Mouse (Mus musculus) neutrophil, adult 5-6 weeks (primary cell): ENCODE results near the gene Ccnl2. TPM values are rescaled to one million over a fixed set of nuclear protein-coding genes. Genes with fewer than 3 reads are reported as not detected.

ENCODE experiments used
- ATAC-seq: fragments of 151-379, 151-347 bp; 2 replicates; pipeline ENCODE4 v1.8.0; 2017; ENCODE audit warnings: mild to moderate bottlenecking, moderate TSS enrichment; ENCODE audit not compliant: insufficient number of reproducible peaks, poor library complexity, low FRiP score, severe bottlenecking; ENCODE audit errors: extremely low read depth
- total RNA-seq: library from RNA; stranded (forward); fragments of 200-1000 nt; gene quantifications from 2 replicates; pipeline ENCODE4 v1.2.3, GENCODE M21; 2017

The Ccnl2 gene
- total RNA-seq, 1 experiment from 2014 or later = 394 TPM

DNA sequence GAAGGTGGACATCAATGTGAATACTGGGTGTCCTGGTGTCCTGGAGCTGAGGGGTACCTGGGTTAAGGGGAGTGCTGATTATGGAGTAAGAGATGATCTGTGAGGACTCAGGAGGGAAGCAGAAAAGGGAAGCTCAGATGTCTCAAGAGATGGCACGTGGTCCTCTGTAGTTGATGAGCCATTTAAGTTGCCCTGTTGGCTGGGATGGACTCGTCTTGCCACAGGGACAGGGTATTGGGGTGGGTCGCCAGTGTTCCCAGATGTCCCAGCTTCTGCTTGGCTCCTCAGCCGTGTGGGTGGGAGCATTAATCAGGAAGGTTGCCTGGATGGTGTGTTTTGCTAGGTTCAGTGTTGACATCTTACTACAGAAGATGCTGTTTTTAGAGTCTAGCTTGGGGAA, 20.9 kb downstream of the Ccnl2 start:
- peak; percentile 36; the same call in 1 of the 2 replicates for ATAC-seq

GRCm38 (mm10) chr4:155833836-155834235, 21.5 kb downstream of the Ccnl2 start:
- ATAC-seq = peak; percentile 30; the same call in 1 of the 2 replicates

DNA sequence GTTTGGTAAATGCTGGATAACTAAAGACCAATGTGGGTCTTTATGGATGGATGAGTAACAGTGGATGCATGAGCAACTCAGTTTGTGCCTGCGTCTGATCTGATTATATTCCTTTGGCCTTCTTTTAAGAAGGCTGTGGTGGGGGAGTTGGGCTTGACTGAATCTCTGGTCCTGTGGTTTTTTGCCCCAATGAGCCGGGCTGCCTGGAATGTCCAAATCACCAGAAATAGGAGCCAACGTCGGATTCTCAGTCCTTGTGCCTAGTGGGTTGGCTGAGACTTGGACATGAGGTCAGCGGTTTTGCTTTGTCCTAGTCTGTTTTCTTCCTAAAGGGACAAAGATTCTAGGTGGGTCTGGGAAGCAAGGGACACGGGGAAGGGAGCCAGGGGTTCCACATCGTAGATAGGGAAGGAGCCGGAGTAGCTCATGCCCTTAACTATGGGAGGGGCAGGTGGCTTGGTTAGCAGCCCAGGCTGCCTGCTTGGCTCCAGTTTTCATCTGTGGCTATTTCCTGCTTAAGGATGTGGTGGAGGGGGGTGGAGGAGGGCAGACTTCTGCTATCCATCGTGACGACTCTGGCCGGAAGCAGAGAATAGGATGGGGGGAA, 25.2 kb downstream of the Ccnl2 start:
- no peak for ATAC-seq

DNA sequence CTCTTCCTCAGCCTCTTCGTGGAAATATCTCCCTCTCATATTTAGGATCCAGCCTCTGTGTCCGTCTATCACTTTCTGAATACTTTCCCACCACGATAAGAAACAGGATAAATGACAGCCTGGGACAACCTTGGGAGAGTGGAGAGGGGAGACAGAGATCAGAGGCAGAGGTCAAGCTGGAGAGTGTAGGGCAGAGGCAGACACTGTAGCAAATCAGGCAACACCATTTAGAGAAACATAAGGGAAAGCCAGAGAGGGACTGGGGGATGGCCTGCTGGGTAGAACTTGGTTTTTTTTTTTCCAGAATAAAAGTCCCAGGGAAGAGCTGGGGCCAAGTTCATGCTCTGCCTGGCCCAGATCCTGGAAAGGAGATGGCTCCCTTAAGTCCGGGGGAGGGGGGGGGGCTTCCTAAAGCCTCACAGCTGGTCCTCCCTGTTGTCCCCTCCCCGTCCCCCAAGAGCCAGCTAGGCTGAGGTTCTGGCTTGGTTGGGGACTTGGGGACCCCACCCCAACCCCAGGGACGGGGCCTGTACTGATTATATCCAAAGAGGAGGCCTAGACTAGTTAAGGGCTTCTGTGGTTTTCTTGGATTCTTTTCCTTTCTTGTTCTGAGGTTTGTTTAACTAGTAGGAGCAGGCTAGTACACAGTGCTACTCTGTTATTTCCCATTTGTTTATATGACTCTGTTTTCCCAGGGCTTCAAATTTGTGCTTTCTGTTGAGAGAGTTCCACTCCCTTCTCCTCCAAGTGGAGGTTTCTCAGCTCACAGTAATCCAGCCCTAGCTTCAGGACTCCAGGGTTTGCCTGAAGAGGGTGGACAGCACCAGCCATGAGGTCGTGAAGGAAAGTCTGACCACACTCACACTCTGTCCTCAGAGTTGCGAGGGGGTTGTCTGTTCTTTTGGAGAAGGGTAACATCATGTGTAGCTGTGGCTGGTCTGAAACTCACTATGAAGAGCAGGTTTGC, 26.2 kb downstream of the Ccnl2 start:
- ATAC-seq = no peak

DNA sequence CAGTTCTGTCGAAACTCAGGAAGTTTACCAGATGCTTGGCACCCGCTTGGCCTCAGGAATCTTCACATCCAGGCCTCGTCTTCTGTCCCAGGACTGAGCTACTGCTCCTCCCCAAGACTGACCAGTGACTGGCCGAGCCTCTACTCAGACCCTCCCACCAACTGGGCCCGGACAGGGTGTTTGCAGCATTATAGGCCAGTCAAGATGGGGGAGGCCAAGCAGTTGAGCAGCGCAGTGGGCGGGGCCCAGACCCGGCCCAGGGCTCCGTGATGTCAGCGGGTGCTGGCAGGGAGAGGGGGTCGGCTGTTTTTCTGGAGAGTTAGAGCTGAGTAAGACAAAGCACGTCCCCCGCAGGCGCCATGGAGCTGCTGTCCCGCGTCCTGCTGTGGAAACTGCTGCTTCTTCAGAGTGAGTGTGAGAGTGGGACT, 27.2 kb downstream of the Ccnl2 start, which contains the start of gene Mxra8:
Gene Mxra8 (plus strand): TSS at position 198 of the 428 bp plus-strand sequence.
- ATAC-seq = no peak

DNA sequence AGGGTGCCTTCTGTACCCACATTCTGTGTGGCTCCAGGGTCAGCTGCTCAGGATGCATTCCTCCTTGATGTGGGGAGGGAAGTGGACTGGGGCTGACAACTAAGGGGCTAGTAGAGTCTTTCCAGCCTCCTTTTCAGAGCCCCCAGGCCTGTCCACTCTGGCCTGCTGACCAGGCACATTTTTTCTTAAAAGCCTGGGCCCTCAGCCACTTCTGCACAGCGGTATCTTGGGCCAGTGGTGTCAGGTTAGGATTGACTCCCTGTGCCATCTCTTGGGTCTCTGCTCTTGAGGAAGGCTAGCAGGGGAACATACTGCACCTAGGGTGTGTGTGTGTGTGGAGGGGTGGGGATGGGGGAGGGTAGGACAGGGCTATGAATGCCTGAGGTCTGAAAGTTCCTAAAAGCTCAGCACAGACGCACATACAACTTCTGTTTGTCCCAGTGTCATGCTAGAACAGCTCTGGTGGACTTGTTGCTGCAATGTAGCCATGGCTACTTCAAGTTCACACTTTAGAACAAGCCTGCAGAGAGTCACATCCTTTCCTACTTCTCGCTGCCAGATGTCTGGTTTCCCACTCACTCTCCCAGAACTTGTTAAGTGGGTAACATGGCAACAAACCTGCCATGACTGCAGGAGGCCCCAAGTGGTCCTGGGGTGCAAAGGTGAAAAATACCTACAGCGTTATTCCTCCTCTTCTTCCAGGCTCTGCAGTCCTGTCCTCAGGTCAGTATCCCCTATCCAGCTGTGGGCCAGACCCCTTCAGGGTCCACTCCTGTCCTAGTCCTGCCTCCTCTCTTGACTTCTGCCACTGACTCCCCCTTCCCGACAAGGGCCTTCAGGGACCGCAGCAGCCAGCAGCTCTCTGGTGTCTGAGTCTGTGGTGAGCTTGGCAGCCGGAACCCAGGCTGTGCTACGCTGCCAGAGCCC, 28.1 kb downstream of the Ccnl2 start:
- ATAC-seq = no peak

- peak; percentile 68 for ATAC-seq
Measured at GRCm38 (mm10) chr4:155841003-155841454, 28.7 kb downstream of the Ccnl2 start.

GRCm38 (mm10) chr4:155841651-155842270, 29.5 kb downstream of the Ccnl2 start:
- no peak for ATAC-seq

DNA sequence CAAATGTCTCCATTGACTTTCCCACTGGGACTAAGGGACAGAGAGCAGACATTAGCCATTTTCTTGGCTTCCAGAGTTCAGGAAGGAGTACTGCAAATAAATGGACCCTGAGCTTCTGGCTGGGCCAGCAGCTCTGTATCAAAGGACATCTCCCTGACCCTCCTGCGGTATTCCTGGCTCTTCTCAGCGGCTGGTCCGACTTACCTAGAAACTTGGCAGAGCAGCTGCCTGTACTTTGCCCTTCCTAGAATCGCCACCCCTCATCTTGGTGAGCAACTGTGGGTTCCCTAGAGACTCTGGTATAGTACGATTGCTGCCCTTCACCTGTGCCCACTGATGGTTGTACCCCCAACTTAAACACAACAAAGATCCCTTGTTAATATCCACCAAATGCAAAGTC, 30.9 kb downstream of the Ccnl2 start:
- ATAC-seq = no peak

- peak; percentile 67 for ATAC-seq
Measured at GRCm38 (mm10) chr4:155846871-155847578, 34.7 kb downstream of the Ccnl2 start, which contains the start of gene Dvl1. Gene Dvl1 (plus strand): TSS chr4:155847402.

DNA sequence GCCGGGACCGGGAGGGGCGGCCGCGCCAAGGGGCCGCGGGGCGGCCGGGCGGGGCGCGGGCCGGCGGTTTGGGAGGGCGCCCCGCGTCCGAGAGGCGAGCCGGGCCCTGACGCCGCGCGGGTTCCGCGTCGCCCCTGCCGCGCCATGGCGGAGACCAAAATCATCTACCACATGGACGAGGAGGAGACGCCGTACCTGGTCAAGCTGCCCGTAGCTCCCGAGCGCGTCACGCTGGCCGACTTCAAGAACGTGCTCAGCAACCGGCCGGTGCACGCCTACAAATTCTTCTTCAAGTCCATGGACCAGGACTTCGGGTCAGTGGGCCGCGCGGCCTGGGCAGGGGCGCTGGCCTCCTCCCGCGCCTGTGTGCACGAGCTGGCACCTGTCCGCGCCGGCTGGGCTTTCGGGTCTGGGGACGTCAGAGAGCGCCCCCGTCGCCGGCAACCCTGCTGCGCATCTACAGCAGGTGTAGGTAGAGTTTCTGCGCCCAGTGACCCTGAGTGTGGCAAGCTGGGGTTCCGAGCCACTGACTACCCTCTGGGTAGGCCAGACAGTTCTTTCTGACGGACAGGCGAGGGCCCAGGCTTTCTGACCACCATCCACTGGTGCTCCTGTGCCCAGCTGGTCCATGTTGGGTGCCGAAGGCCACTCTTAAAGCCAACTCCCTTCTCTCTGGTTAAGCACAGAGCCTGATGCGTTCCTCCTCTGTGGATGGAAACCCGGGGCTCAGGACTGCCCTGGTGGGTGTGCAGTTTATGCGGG, 35.5 kb downstream of the Ccnl2 start:
- ATAC-seq = peak; percentile 28; the same call in 1 of the 2 replicates

DNA sequence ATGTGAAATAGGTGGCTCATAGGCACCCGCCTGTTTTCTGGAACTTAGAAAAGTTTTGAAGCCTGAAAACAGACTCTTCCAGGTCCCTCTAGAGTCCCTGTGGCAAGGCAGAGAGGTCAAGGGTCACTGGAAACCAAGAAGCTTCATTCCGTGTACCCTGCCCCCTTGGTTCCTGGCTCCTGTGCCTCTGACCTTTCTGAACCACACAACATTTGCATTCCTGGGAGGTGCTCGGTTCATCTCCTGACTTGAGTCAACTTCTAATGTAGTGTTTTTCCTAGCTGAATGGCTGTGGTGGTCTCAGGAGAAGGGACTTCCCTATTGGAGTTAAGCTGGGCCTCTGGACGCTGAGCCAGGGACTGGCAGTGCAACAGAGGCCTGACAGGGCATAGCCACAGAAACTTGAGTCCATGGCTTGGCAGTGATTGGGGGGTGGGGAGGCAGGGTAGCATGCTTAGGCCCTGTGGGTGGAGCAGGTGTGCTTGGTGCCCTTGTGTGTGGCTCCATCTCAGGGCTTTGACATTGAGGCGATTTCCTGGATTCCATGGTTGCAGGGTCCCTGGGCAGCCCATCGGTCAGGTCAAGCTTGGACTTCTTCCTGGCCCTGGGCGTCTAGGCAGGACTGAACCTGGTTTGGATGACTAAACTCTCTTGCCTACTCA, 36.3 kb downstream of the Ccnl2 start:
- no peak for ATAC-seq

GRCm38 (mm10) chr4:155849391-155849790, 37.1 kb downstream of the Ccnl2 start:
- ATAC-seq = no peak

DNA sequence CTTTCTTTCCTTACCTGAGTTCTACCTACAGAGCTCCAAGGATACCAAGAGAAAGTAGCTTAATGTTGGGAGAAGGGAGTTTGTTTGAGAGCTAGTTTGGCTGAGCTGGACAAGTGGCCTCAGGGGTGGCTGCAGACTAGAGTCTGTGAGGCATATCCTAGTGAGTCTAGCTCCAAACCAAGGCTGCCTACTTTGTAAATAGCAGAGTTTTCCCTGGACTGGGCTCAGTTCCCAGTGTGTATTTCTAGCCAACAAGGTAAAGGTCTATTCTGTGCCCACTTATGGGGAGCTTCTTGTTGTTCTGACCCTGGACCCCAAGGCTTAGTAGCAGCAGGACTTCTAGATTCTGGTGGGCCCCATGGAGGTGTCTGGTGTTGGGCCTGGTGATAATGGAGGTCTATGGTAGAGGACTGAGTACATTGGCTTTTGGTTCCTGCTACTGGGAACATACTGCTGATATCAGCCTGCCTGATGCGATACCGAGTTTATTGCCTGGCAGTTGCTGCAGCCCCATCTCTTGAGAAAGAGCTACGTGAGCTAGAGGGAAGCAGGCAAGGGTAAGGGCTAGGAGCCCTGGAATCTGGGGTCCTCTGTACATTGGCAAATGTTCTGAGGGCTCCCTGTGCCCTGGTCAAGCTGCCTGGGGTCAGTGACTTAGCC, 37.6 kb downstream of the Ccnl2 start:
- no peak for ATAC-seq

DNA sequence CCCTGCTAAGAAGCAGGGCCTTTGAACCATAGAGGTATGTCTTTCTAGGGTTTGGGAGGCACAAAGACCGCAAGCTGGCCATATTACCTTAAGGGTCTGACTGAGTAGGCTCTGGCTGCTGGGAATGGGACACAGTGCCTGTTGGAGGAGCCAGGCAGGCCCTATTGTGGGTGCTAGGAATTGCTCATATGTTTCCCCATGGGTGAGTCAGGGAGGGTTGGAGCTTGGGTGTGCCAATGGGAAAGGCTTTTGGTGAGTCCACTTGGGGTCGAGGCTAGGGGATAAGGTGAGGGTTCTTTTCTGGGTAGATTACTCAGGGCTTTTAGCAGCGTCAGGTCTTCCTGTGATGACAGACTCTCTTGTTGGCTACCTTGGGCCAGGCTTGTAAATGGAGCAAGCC, 39.1 kb downstream of the Ccnl2 start:
- ATAC-seq = no peak

- no peak for ATAC-seq
Measured at GRCm38 (mm10) chr4:155851951-155852411, 39.7 kb downstream of the Ccnl2 start.
